ENCODE assay signal across 25 mouse cellular contexts in the genomic region with DNA sequence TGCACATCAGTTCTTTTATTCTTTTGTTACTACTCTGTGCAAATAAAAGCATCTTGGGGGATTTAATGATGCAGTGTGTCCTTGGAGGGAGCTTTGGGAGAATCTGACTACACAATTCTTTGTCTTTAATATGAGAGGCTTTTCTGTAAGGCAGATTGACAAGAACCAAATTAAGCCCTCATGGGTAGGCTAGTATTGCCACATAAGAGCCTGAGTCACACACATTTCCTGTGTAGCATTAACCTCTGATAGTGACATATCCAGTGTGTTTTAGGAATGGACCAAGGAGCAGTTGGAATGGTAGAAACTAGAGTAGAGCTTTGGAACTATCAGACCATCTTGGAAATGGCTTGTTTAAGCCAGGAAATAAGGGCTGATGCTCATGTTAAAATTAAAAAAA. TPM values are rescaled to one million over a fixed set of nuclear protein-coding genes. Genes with fewer than 3 reads are reported as not detected.
DNase-seq lines count a peak whose midpoint lies in the region; ATAC-seq and TF ChIP-seq lines count a peak whose summit lies in the region.
"Had no signal": no experiment of that assay in that cellular context is flagged by ENCODE, and none has a peak within 500 bp of the region (broad histone marks: within the 10 kb centered on the region; RNA-seq: fewer than 3 reads in every experiment).

No protein-coding gene starts in this region.

- TF ChIP-seq CTCF in layer of hippocampus, adult 2 months (conservative IDR thresholded peaks at IDR 0.05): no peak
- TF ChIP-seq CTCF in C2C12 (IDR thresholded peaks at IDR 0.05; ENCODE audit: control insufficient read depth, insufficient read depth, insufficient read length): no peak

- peaks cover 22% of the 10 kb centered on the region for H3K4me1 ChIP-seq in neural tube, embryonic 15.5 days
- H3K4me1 ChIP-seq: neural tube, embryonic 12.5 days had no signal

- DNase-seq in layer of hippocampus, adult 2 months (ENCODE audit: low spot score in 2 of 2): no peak
- DNase-seq in layer of hippocampus, adult 18-20 months (ENCODE audit: low spot score in 2 of 2): no peak
- DNase-seq in gonadal fat pad, adult 2 months (ENCODE audit: low read depth): peak; percentile 16
- DNase-seq in adipocyte (ENCODE audit: low spot score): no peak
- DNase-seq in kidney, adult 8-10 months: no peak
- DNase-seq: adrenal gland, postnatal 25 days; cerebellum, postnatal 14 days; embryo, embryonic 11 days; heart, postnatal 14 days; layer of hippocampus, postnatal 36 days; lung, postnatal 10 days; right cerebral cortex, postnatal 14 days; spleen, adult 18-20 months; thymus, postnatal 4 days had no signal

- H3ac ChIP-seq in C2C12 (ENCODE audit: control insufficient read depth, insufficient read length, low read depth): no peak overlapping the region

- no peak for ATAC-seq in neural tube, embryonic 15.5 days (ENCODE audit: low FRiP score)
- ATAC-seq: CD4-positive, CD25-positive, alpha-beta regulatory T cell, adult 4 months; inflammation-experienced regulatory T-cells, adult 6 months had no signal

- peaks cover 74% of the 10 kb centered on the region for H3K79me2 ChIP-seq in C2C12 (ENCODE audit: control insufficient read depth, insufficient read depth)

- H3K4me3 ChIP-seq in layer of hippocampus, adult 2 months: no peak overlapping the region
- H3K4me3 ChIP-seq in C2C12 (ENCODE audit: insufficient read depth, poor library complexity, severe bottlenecking): no peak overlapping the region
- H3K4me3 ChIP-seq in neural tube, embryonic 15.5 days (replicated peaks): no peak overlapping the region
- H3K4me3 ChIP-seq: embryonic facial prominence, embryonic 15.5 days; forebrain, embryonic 12.5 days; heart, embryonic 12.5 days; hindbrain, embryonic 13.5 days; liver, embryonic 15.5 days; neural tube, embryonic 12.5 days had no signal

- H3K36me3 ChIP-seq in C2C12 (ENCODE audit: control insufficient read depth, insufficient read depth): no peaks in the 10 kb centered on the region
- no peaks in the 10 kb centered on the region for H3K36me3 ChIP-seq in neural tube, embryonic 15.5 days
- H3K36me3 ChIP-seq: embryonic facial prominence, embryonic 15.5 days; forebrain, embryonic 12.5 days; heart, embryonic 12.5 days; hindbrain, embryonic 13.5 days; liver, embryonic 15.5 days; neural tube, embryonic 12.5 days had no signal

- H3K9ac ChIP-seq in neural tube, embryonic 15.5 days (replicated peaks): no peak overlapping the region
- H3K9ac ChIP-seq: embryonic facial prominence, embryonic 15.5 days; forebrain, embryonic 12.5 days; heart, embryonic 12.5 days; hindbrain, embryonic 13.5 days; liver, embryonic 15.5 days; neural tube, embryonic 12.5 days had no signal

- H3K27me3 ChIP-seq in C2C12 (ENCODE audit: control insufficient read depth, insufficient read depth, insufficient read length): no peaks in the 10 kb centered on the region
- H3K27me3 ChIP-seq in neural tube, embryonic 15.5 days (replicated peaks): no peaks in the 10 kb centered on the region
- H3K27me3 ChIP-seq: embryonic facial prominence, embryonic 15.5 days; forebrain, embryonic 12.5 days; heart, embryonic 12.5 days; hindbrain, embryonic 13.5 days; liver, embryonic 15.5 days; neural tube, embryonic 12.5 days had no signal

- peak overlapping the region; percentile 59 for H3K27ac ChIP-seq in layer of hippocampus, adult 2 months
- H3K27ac ChIP-seq in neural tube, embryonic 15.5 days (replicated peaks): 0 out of 2 replicates have a peak overlapping the region, but pooled peaks have one; percentile 20
- H3K27ac ChIP-seq: embryonic facial prominence, embryonic 15.5 days; forebrain, embryonic 12.5 days; hindbrain, embryonic 13.5 days; kidney, postnatal 0 days; liver, embryonic 15.5 days; neural tube, embryonic 12.5 days had no signal

- peaks cover 13% of the 10 kb centered on the region for H3K79me3 ChIP-seq in C2C12 (ENCODE audit: low read depth)

- H3K4me2 ChIP-seq in neural tube, embryonic 15.5 days: no peak overlapping the region
- H3K4me2 ChIP-seq: embryonic facial prominence, embryonic 15.5 days; forebrain, embryonic 12.5 days; heart, embryonic 12.5 days; hindbrain, embryonic 13.5 days; liver, embryonic 15.5 days; neural tube, embryonic 12.5 days had no signal

- H3K9me3 ChIP-seq in neural tube, embryonic 15.5 days (replicated peaks): no peaks in the 10 kb centered on the region
- H3K9me3 ChIP-seq: embryonic facial prominence, embryonic 15.5 days; forebrain, embryonic 12.5 days; heart, embryonic 12.5 days; hindbrain, embryonic 13.5 days; liver, embryonic 15.5 days; neural tube, embryonic 12.5 days had no signal

TF ChIP-seq in C2C12, 6 proteins besides CTCF, POLR2A, EP300 and RAD21:
- TF ChIP-seq MAX (IDR thresholded peaks at IDR 0.05) (no peak), FOSL1 (IDR thresholded peaks at IDR 0.05; ENCODE audit: insufficient read depth, low read length, poor library complexity, severe bottlenecking) (no peak), CEBPB (IDR thresholded peaks at IDR 0.05; ENCODE audit: low read depth) (peak; percentile 81), USF1 (IDR thresholded peaks at IDR 0.05; ENCODE audit: low read depth) (no peak)

RNA-seq across cellular contexts. Expression of gene Slc44a1, which starts 33.9 kb away (rescaled TPM):
- 10 to 100 TPM; 75.0 to 78.4 TPM for total RNA-seq in layer of hippocampus, adult 2 months (2021)
- 10 to 100 TPM; 75.7 to 84.1 TPM for total RNA-seq in layer of hippocampus, adult 18-20 months (2021)
- polyA plus RNA-seq in C2C12 (2012; fragmentation: generic; extraction: Trizol): 27.1 TPM
- 52.5 and 56.6 TPM in 2 replicates for polyA plus RNA-seq in gonadal fat pad, adult 2 months (2012; rRNA removed)
- 10.8 and 15.1 TPM in 2 replicates for polyA plus RNA-seq in neural tube, embryonic 15.5 days (2015; fragmentation: Nextera tagmentation; extraction: Ambion mirVana)
